Mouse (Mus musculus) kidney, adult 18-20 months (tissue): ENCODE measurements around the gene Abcc1.

ENCODE experiments used
- DNase-seq: peaks from one replicate; pipeline ENCODE4 v3.0.0; 2021

Abcc1 gene

DNA sequence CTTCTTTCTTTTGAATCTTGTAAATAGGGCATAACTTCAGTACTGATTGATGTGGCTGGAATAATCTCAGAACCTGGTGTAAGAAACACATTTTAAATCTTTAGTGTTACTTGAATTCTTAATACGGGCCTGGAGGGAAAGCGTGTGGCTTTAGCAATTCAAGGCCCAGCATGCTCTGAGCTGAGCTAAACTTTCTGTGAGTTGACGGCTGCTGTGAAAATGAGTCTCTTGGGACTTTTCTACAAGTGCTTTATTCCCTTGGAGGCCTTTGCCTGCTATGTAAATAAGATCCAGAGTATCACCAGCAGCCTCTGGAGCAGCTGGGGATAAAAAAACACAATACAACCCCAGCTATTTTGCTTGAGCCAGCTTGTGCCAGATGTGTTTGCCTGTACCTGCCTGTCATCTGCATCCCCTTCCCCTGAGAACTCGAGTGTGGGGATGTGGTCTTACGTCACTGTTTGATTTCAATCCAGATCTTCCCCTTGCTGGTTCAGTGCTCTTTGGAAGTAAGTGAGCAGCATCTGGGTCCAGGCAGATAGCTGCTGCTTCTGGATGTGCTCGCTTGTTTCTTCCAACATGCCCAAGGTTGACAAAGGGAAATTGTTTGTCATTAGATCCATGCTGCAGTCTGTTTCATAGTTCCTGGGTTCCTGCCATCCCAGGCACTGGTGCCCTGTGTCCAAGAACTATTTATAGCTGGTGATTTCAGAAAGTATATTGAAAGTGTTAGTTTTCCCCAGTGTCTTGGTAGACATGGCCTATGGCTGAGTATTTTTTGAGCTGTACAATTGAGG, 82.9 kb downstream of the Abcc1 start:
- no peak for DNase-seq

DNA sequence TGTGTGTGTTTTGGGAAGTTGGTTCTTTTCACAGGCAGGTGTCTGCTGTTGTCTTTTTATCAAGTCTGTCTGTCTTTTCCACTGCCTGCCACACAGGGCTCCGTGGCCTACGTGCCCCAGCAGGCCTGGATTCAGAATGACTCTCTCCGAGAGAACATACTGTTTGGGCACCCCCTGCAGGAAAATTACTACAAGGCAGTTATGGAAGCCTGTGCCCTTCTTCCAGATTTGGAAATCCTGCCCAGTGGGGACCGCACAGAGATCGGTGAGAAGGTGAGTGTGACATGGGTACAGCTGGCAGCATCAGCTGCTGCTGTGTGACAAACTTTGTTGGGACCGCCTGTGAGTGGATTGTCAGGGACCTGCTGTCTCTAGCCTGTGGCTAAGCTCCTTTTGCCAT, 83.8 kb downstream of the Abcc1 start:
- peak; percentile 25 for DNase-seq

DNA sequence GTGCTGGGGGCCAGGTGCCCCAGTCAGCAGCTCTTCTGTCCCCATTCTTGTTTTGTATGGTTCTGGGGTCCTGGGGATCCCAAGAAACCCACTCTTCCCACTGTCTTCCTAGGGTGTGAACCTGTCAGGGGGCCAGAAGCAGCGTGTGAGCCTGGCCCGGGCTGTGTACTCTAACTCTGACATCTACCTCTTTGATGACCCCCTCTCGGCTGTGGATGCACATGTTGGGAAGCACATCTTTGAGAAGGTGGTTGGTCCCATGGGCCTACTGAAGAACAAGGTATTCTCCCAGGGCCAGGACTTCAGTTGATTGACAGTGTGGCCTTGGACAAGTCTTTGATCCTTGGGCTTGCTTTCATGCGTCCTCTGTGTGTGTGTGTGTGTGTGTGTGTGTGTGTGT, 86.0 kb downstream of the Abcc1 start:
- no peak for DNase-seq

DNA sequence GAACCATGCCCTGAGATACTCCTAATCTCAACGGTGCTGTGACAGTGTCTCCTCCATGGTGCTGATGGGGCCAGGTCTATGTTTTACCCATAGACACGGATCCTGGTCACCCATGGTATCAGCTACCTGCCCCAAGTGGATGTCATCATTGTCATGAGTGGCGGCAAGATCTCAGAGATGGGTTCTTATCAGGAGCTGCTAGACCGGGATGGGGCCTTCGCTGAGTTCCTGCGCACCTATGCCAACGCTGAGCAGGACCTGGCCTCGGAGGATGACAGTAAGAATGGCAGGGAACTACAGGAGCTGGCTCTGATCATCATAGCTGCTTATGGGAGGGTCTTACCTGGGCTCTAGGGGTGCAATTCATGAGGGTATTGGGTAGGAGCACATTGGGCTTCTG, 86.9 kb downstream of the Abcc1 start:
- DNase-seq: no peak

DNA sequence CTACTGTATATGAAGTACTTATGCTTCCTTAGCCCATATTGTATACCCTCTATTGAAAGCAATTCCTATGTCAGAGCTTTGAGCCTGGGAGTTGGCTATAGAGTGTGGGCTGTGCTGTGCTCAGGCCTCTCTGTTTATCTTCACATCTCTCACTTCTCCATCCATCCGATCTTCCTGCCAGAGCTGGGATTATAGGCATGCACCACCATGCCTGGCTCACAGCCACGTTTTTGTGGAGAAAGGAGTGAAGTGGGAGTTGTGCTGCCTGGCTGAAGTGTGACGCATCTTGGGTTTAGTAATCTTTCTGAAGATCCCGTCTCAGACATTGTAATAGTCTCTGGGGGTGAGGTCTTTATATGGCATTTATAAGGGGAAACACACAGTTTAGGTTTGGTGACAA, 88.5 kb downstream of the Abcc1 start:
- no peak for DNase-seq

DNA sequence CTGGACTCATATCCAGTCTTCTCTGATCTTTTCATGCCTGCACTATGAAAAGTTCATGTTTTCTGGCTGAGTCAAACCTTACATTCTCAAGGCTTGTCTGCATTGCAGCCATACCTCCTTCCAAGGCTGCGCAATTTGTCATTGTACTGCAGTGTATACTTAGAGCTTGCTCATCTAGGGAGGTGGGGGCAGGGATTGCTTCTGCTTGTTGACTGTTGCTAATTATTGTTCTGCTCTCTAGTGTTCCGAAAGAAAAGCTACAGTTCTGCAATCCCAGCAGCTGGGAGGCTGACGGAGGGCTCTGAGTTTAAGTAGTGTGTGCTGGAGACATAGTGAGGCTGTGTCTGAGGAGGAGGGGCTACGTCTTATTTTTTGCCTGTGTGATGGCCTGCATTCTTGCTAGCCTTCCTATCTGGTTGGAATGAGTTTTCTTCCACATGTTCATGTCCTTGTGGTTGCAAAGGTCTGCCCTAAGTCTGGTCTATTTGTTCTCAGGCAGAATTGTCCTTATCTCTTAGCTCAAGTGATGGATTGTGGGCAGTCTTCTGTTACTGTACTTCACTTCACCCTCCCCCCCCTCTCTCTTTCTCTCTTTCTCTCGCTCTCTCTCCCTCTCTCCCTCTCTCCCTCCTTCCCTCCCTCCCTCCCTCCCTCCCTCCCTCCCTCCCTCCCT, 90.2 kb downstream of the Abcc1 start:
- DNase-seq: no peak

DNA sequence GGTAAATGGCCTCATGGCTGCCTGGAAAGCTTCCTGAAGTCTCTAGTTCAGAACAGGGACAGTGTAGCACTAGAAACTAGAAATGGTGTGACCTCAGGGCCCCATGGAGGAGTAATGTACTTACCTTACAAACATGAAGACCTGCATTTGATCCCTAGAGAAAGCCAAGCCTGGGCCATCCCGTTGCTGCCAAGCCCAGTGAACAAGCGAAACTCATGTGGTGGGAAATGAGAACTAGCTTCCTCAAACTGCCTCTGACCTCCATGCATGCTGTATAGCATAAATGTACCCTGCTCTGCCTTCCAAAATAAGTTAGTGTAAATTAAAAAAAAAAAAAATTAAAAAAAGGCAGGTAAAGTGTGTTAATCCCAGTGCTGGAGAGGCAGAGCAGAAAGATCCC, 101.2 kb downstream of the Abcc1 start:
- no peak for DNase-seq

DNA sequence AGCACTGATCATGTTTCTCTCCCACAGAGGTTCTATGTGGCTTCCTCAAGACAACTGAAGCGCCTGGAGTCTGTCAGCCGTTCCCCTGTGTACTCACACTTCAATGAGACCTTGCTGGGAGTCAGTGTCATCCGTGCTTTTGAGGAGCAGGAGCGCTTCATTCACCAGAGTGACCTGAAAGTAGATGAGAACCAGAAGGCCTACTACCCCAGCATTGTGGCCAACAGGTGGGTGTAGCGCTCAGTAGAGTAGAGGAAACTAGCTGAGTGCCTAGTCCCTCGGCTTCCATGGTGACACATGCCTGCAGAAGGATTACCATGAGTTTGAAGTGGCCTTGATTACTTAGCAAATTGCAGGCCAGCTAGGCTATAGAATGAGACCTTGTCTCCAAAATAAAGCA, 103.7 kb downstream of the Abcc1 start:
- no peak for DNase-seq

DNA sequence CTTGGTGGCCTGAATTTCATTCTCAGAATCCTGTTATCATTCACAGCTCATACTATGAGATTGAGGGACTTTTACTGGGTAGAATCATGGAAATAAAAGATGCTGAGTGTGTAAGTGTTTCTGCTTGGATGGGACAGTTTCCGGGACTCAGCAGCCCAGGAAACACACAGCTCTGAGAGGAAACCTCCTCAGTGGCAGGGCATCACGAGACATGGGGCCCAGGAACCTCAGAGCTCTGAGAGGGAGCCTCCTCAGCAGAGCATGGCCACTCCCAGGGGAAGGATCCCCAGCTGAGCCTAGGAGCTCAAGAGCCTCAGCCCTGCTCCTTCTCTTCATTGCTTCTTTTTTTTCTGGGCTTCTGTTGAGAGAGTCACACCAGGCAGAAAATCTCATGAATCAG, 107.0 kb downstream of the Abcc1 start:
- DNase-seq: no peak

DNA sequence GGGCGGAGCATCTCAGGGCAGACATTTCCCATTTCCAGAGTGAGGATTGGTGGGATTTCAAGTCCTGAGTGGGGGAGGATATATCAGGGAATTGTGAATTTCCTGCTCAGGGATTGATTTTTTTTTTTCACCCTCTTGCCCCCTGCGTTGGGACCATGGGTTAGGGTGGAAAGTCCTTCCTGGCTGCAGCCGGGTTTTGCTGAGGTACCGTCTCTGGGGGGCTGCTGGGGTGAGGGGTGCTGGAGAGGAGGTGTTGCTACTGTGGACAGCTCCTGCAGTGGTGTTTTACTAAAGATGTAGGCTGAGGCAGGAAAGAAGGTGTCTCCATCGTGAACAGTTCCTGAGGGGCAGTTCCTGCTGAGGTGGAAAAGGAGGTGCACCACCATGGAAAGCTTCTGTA, 107.5 kb downstream of the Abcc1 start:
- DNase-seq: no peak

DNA sequence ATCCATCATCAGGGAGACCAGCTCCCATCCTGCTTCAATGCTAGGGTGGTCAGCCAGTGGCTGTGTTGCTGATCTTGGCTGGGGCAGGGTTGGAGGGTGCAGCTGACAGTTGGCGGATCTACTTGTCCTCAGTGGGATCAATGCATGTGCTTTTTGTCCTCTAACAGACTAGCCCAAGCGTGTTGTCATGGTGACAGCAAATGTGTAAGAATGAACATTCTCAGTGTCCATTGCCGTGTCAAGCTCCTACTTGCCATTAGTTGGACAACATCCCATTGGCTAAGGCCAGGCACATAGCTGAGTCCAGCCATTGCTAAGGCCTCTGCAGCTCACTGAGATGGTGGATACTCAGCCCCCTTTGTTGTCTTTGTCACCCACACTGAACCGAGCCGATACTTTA, 110.8 kb downstream of the Abcc1 start:
- DNase-seq: no peak

DNA sequence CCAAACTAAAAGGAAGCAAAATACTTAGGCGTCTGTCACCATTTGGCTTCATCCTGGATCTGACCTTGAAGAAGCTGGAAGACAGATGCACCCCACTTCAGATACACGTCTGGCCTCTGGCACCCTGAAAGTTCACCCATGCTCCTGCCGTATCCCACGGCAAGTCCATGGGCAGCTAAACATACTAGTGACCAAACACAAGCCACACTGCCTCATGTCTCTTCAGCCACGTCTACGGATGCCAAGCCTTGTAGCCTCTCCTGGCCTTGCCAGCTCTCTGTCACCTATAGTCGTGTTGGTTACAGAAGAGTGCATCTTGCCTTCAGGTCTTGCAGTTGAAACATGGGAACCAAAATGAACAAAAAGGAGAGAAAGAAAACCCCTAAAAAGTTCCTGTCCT, 112.3 kb downstream of the Abcc1 start:
- no peak for DNase-seq

DNA sequence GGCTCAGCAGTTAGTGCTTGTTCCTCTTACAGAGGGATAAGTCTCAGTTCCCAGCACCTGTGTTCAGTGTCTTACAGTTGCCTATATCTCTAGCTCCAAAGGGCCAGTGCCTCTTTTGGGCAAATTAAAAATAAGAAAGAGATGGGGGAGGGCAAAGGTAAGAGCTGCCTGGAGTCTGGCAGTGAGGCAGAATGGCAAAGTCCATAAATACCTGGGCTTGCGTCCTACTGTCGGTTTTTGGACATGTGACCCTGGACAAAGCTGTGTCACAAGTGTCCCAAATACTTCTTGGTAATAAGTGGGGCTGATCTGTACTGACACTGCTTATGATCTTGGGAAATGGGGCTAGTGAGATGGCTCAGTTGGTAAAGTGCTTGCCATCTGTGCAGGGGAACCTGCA, 113.6 kb downstream of the Abcc1 start:
- DNase-seq: no peak

DNA sequence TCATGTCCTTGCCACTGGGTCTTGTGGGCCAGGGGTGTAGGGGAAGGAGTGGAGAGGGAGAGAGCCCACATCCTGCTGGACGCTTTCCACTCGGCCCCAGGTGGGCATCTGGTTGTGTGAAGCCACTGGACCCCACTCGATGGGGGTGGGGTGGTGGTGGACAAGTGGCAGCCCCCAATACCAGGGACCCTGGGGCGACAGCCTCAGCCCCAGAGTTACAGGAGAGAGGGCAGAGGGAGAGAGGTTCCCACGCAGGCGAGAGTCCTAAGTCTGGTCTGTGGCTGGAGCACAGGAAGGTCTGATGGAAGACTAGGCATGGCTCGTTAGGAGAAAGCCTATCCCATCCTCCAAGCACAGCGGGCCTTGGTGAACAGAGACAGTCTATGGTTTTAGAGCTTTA, 114.7 kb downstream of the Abcc1 start:
- no peak for DNase-seq

DNA sequence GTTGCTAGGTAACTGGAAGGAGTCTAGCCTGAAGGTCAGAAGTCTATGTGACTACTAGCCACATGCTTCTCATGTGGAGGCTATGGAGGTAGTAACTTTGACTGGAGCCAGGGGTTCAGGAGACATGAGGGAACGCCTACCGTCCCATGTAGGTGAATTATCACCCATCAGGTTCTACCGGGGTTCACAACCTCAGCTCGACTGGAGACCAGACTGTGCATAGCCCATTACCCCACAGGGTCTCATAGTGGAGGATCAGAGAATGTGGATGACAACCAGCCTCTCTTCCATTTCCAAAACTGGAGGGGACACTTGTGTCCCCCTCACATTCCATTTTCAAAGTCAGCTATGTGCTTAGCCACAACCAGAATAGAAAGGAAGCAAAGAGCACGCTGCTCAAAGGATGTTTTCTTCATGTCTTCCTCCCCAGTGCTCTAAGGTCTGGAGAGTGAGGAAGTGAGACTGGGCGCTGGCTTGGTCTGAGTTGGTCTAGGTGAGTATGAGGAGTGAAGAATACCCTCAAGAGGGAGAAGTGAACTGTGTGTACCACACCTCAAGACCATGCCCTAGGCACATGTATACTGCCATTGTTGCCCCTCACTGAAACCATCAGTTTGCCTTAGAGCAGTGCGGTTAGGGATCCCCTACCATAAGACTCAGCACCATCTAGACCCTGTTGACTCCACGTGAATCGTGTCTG, 115.5 kb downstream of the Abcc1 start:
- DNase-seq: no peak

DNA sequence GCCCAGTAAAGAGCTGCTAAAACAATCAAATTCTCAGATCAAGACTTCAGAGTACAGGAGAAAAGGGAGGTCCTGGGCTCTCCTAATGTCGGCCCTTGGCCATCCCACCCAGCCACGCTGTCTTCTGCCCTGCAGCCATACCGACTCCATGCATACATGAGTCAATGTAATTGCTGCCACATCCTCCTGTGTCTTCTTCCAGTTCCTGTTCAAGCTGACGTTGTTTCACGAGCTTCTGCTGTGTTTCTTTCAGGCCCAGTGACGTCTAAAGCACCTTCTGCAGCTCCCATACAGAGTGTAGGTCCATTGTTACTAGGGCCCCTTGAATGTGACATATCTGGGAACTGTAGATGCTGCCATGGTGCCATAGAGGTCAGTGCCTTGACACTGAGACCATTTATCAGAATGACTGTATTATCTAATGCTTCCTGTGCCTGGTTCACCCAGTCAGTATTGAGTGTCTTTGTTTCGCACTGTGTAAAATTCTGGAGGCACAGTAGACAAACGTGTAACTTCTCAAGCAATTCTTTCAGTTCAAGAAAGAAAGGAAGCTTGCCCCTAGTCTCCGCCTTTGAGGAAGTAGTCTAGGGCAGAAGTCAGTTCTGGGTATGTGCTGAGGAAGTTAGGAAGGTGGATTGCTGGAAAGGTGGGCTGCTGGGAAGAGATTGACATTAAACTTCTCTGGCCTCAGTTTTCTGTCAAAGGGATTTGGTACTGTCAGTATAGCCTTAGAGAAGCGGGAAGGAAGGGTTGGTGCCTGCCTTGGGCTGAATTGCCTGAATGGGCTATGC, 116.3 kb downstream of the Abcc1 start:
- no peak for DNase-seq

DNA sequence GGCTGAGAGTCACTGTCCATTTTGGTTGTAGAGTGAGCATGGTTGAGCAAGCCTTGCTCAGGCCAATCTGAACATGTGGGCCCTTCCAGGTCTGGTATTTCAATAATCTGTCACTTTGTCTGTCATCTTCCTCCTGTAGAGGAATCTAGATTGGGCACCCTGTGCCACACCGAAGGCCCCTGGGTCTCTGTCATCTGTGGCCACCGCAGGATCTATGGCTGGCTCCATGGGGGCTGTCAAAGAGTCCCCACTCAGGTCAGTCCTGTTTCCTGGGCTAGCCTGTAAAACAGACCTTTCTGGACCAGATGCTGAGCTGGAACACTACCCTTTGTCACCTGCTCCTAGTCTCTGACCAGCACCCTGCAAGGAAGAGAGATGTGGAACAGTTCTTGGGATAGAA, 118.3 kb downstream of the Abcc1 start:
- DNase-seq: no peak

DNA sequence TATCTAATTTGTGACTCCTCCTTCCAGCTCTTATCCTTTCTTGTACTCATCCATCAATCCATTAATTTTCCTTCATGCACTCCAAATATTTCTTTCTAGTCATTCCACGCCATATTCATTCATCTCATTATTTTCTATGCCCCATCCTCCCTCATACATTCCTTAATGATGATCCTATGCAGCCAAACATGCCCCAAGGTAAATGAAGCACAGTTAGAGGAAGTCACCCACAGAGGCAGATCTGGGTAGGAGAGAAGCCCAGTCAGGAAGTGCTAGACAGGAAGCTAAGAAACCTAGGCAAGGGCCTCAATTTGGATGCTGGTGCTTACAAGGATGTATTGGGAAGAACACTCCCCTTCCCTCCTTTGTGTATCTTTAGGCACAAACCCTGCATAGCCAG, 121.9 kb downstream of the Abcc1 start:
- DNase-seq: no peak

DNA sequence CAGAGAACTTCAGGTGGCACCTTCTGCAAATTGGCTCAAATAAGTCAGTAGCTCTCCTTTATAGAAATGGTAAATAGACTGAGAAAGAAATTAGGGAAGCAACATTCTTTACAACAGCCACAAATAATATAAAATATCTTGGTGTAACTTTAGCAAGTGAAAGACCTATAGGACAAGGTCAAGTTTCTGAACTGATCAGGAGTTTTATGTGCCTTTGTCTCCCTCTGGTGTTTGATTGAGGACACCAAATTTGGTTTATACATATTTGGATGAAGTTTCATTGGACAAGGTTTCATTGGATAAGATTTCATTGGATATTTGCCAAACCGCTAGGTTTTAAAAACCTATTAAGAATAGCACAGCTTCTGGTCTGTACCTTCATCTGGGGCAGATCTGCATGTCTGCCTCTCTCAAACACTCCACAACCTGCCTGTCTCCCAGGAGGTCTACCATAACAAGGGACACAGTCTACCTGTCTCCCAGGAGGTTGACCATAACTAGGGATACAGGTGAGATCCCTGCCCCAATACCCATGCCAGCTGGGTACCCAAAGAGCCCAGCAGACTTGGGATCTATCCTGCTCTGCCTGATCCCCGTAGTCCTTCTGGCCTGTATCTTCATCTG, 132.2 kb downstream of the Abcc1 start:
- DNase-seq: no peak

DNA sequence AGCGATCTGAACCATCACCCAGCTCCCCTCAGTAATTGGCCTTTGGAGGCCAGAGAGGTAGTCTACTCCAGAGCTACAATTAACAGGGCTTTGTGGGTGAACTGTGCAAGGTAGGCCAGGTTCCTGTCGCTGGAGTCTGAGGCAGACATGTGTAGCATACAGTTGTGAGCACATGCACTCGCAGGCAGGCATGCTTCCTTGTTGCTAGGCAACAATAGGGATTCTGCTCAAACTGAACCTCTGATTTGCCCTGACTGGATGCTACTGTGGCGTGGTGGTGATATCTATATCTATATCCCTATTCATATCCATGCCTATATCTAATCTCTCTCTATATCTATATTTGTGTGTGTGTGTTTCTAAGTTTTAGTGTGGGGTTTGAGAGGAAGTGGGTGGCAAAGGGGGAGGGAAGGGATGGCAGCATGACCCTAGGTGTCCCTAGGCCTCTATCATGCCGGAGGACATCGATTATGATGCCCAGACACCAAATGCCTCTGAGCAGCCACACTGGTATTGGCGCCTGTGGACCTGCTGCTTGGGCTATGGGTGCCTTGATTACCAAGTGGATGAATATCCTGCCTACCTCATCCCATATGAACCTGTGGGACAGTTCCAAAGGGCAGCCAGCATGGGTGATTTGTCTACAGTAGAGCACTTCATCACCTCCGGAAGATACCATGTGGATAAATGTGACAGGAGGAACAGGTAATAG, 140.4 kb downstream of the Abcc1 start:
- no peak for DNase-seq

DNA sequence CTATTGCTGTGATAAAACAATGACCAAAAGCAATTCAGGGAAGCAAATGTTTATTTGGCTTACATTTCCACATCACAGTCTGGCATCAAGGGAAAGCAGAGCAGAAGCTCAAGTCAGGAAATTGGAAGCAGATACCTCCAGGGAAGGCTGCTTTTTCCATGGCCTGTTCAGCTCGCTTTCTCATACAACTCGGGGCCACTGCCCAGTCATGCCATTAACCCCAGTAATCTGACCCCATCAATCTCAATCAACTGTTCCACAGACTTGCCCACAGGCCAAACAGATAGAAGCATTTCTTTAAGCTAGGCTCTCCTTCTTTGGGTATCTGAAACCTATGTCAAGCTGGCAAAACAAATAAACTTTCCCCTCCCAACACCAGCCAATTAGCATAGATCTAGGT, 145.1 kb downstream of the Abcc1 start:
- DNase-seq: no peak
